Mouse (Mus musculus): ENCODE measurements around the gene 1700109H08Rik. TPM values are rescaled to one million over a fixed set of nuclear protein-coding genes. Genes with fewer than 3 reads are reported as not detected.

The 1700109H08Rik gene
- polyA plus RNA-seq, 1 experiment from 2014 or later = 3.0 TPM

Other genes with a start within 250 kb of the 1700109H08Rik start
- 28.6 and 31.0 TPM in 2 replicates for gene Cdk6, start 230.1 kb upstream of the 1700109H08Rik start, polyA plus RNA-seq (2016; fragmentation: Nextera tagmentation; extraction: Ambion mirVana)
- 39.3 and 39.4 TPM in 2 replicates for gene Fam133b, start 27.7 kb upstream of the 1700109H08Rik start, polyA plus RNA-seq (2016; fragmentation: Nextera tagmentation; extraction: Ambion mirVana)
- 16.7 and 20.8 TPM in 2 replicates for gene Pex1, start 24.5 kb downstream of the 1700109H08Rik start, polyA plus RNA-seq (2016; fragmentation: Nextera tagmentation; extraction: Ambion mirVana)
- 14.6 and 18.0 TPM in 2 replicates for gene Rbm48, start 25.0 kb downstream of the 1700109H08Rik start, polyA plus RNA-seq (2016; fragmentation: Nextera tagmentation; extraction: Ambion mirVana)
- gene Tmbim7, start 79.6 kb downstream of the 1700109H08Rik start, polyA plus RNA-seq (2016; fragmentation: Nextera tagmentation; extraction: Ambion mirVana) = not detected in 2 replicates
- 66.3 and 71.2 TPM in 2 replicates for gene Gatad1, start 85.6 kb downstream of the 1700109H08Rik start, polyA plus RNA-seq (2016; fragmentation: Nextera tagmentation; extraction: Ambion mirVana)
- 16.2 and 19.1 TPM in 2 replicates for gene Ankib1, start 231.4 kb downstream of the 1700109H08Rik start, polyA plus RNA-seq (2016; fragmentation: Nextera tagmentation; extraction: Ambion mirVana)
- gene Krit1, start 231.6 kb downstream of the 1700109H08Rik start, polyA plus RNA-seq (2016; fragmentation: Nextera tagmentation; extraction: Ambion mirVana) = 67.0 and 68.9 TPM in 2 replicates

Measured in embryonic facial prominence, embryonic 12.5 days (tissue).